Mouse (Mus musculus): ENCODE data around the gene Sp9. TPM values are rescaled to one million over a fixed set of nuclear protein-coding genes. Genes with fewer than 3 reads are reported as not detected.

Sp9 gene
- total and polyA plus RNA-seq, 2 experiments from 2014 or later, result 9.8 to 18.1 TPM

DNA sequence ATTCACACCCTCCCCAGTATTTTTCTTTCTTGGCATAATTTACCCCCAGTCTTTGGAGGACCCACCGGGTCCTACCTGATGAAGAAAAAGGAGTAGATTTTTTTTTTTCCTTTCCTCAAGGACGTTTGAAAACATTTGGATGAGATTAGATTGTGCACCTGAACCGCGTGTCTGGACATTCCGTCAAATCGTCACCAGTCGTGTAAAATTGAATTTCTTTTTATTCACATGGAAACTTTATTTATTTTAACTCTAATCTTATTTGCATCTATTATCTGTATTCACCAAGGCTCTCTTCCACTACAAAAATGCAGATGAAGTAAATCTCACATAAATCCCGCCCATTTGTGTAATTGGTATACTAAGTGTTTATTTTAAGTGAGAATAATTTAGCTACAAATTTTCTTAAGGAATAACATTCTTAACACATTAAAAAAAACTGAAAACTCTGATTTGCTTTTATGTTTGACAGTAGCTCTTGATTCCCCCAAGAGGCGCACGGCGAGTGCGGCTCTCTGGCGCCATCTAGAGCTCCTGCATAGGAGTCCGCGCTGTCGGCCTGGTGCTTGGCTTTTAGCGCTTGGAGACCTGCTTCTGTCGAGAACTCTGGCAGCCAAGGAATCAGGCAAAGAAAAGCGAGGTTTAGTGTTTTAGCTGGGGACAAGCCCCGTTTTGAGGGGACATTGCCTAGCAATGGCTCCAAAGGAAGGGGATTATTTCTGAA, 6.6 kb downstream of the Sp9 start:
- peak overlapping the region; percentile 59 for H3K9ac ChIP-seq

DNA sequence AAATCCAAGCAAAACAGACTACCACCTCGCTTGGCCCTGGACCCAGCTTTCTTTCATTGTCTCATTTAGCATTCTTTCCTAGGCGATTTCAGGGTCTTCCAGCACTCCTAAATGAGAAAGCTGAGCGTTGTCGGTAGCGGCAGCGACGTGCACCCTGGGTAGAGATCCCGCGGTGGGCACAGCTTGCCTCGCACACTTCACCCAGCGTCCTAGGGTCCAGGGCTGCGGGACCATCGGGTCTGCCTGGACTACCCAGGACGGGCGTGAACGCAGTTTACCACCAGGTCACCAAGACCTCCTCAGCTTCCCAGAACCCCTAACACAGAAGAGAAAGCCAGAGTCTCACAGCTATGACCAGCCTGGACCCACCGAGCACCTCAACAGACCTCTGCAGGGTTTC, 7.1 kb downstream of the Sp9 start:
- TF ChIP-seq CTCF (IDR thresholded peaks at IDR 0.05; ENCODE audit: low read depth), result no peak
- Histone ChIP-seq H3K36me3 (ENCODE audit: insufficient read depth) (peaks cover 1% of the 10 kb centered on the region; the same call in 1 of the 2 replicates), H3K27ac (ENCODE audit: low read depth, low read length) (peak overlapping the region; percentile 78), H3K9ac (peak overlapping the region; percentile 46), H3K4me2 (ENCODE audit: low read depth) (peak overlapping the region; percentile 43), H3K27me3 (ENCODE audit: insufficient read depth, low read length) (peaks cover 15% of the 10 kb centered on the region), H3K4me3 (ENCODE audit: low read depth, low read length) (peak overlapping the region; percentile 22), H3K9me3 (ENCODE audit: low read length) (no peaks in the 10 kb centered on the region), H3K4me1 (ENCODE audit: insufficient read depth) (0 out of 2 replicates have a peak, but pooled peaks cover 5% of the 10 kb centered on the region)
- ATAC-seq (peak; percentile 21; the same call in 1 of the 2 replicates), DNase-seq (no peak)
- under 1% methylated on average over 17 of the region's 17 CpGs for WGBS

More for the DNA sequence above, 6.6 kb downstream of the Sp9 start:
- ATAC-seq (peak; percentile 85), DNase-seq (peak; percentile 97)
- no peaks in the 10 kb centered on the region for H3K9me3 ChIP-seq (ENCODE audit: low read length)
- peak overlapping the region; percentile 84 for H3K27ac ChIP-seq (ENCODE audit: low read depth, low read length)
- WGBS, result 2% methylated on average over 20 of the region's 20 CpGs
- H3K4me2 ChIP-seq (ENCODE audit: low read depth), result peak overlapping the region; percentile 46
- 0 out of 2 replicates have a peak, but pooled peaks cover 5% of the 10 kb centered on the region for H3K4me1 ChIP-seq (ENCODE audit: insufficient read depth)
- TF ChIP-seq CTCF (IDR thresholded peaks at IDR 0.05; ENCODE audit: low read depth), result peak; percentile 95
- H3K4me3 ChIP-seq (ENCODE audit: low read depth, low read length), result peak overlapping the region; percentile 33
- H3K27me3 ChIP-seq (ENCODE audit: insufficient read depth, low read length), result peaks cover 15% of the 10 kb centered on the region
- peaks cover 4% of the 10 kb centered on the region; the same call in 1 of the 2 replicates for H3K36me3 ChIP-seq (ENCODE audit: insufficient read depth)

DNA sequence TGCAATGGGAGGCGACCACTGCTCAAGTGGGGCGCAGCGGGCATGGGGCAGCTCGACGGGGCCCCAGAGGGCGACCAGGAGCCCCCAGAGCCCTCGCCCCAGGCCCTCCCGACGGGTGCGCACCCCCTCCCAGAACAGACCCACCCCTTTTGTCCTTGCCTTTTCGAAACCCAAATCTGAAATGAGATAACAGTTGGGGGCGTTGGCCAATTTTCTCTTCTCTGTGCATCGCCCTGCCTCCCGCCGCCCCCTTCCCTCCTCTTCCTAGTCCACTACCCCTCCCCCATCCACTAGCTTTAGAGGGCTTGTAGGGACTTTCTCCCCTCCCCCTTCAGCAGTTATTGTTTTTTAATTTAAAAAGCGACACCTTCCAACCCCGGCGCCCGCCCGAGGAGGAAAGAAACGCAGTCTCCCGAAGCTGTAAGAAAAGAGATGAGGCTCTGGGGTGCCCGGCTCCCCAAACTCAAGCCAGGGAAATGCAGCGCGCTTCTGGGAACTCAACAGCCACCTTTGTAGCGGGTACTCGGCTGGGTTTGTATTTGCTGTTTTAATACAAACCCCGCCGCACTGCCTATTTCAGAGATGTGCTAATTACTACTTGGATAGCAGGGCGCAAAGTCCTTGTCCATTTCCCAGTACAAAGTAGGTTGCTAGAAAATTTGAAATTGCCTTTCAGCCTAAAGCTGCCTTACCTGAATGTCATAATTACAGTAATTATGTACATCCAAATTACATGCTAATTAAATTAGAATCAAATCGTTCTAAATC, 7.7 kb downstream of the Sp9 start:
- Histone ChIP-seq H3K4me3 (ENCODE audit: low read depth, low read length) (peak overlapping the region; percentile 22), H3K36me3 (ENCODE audit: insufficient read depth) (no peaks in the 10 kb centered on the region), H3K9ac (peak overlapping the region; percentile 46), H3K4me2 (ENCODE audit: low read depth) (peak overlapping the region; percentile 43), H3K27ac (ENCODE audit: low read depth, low read length) (peak overlapping the region; percentile 78), H3K4me1 (ENCODE audit: insufficient read depth) (0 out of 2 replicates have a peak, but pooled peaks cover 5% of the 10 kb centered on the region), H3K9me3 (ENCODE audit: low read length) (no peaks in the 10 kb centered on the region), H3K27me3 (ENCODE audit: insufficient read depth, low read length) (peaks cover 15% of the 10 kb centered on the region)
- WGBS, result 2% methylated on average over 31 of the region's 31 CpGs
- DNase-seq (peak; percentile 64), ATAC-seq (no peak; the same call in 1 of the 2 replicates)
- TF ChIP-seq CTCF (IDR thresholded peaks at IDR 0.05; ENCODE audit: low read depth), result no peak

- peak overlapping the region; percentile 39 for H3K9ac ChIP-seq
- DNase-seq (peak; percentile 67), ATAC-seq (no peak)
- peak overlapping the region; percentile 12; the same call in 1 of the 2 replicates for H3K4me3 ChIP-seq (ENCODE audit: low read depth, low read length)
- no peaks in the 10 kb centered on the region for H3K9me3 ChIP-seq (ENCODE audit: low read length)
- peak overlapping the region; percentile 72 for H3K27ac ChIP-seq (ENCODE audit: low read depth, low read length)
- WGBS, result 6% methylated on average over 33 of the region's 33 CpGs
- 0 out of 2 replicates have a peak, but pooled peaks cover 5% of the 10 kb centered on the region for H3K4me1 ChIP-seq (ENCODE audit: insufficient read depth)
- peaks cover 15% of the 10 kb centered on the region for H3K27me3 ChIP-seq (ENCODE audit: insufficient read depth, low read length)
- H3K36me3 ChIP-seq (ENCODE audit: insufficient read depth), result no peaks in the 10 kb centered on the region
- H3K4me2 ChIP-seq (ENCODE audit: low read depth), result peak overlapping the region; percentile 47
- no peak for TF ChIP-seq CTCF (IDR thresholded peaks at IDR 0.05; ENCODE audit: low read depth)
These were observed 8.8 kb downstream of the Sp9 start for GRCm38 (mm10) chr2:73280356-73281047.

DNA sequence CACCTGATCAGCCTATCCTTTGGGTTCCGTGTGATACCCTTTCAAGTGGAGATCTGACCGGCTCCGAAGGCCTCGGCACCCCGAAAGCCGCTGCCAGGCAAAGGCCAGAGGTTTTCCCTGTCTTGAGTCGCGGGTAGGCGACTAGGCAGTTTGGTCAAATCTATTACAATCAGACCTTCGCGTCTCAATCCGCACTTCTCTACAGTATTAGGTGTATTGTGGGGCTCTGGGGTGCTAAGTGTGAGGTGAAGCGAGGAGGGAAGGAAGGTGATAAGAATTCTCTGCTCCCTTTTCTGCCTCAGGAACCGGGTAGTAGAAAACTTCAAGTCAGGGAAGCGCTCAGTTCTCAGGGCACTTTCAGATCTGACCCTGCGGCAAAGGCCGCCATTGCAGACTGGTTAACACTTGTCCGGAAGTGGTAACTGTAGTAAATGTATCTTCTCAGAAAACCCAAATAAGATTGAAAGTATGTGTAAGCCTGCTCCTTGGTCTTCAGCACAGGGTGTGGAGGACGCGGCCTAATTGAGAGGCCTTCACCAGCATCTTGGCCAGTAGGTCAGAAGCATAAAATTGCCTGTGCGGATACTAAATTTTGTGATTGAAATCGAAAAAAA, 9.4 kb downstream of the Sp9 start:
- Histone ChIP-seq H3K4me3 (ENCODE audit: low read depth, low read length) (0 out of 2 replicates have a peak overlapping the region, but pooled peaks have one; percentile 12), H3K4me1 (ENCODE audit: insufficient read depth) (0 out of 2 replicates have a peak, but pooled peaks cover 5% of the 10 kb centered on the region), H3K27ac (ENCODE audit: low read depth, low read length) (peak overlapping the region; percentile 72), H3K9me3 (ENCODE audit: low read length) (no peaks in the 10 kb centered on the region), H3K4me2 (ENCODE audit: low read depth) (peak overlapping the region; percentile 47), H3K36me3 (ENCODE audit: insufficient read depth) (no peaks in the 10 kb centered on the region), H3K27me3 (ENCODE audit: insufficient read depth, low read length) (peaks cover 15% of the 10 kb centered on the region), H3K9ac (peak overlapping the region; percentile 39; the same call in 1 of the 2 replicates)
- 23% methylated on average over 22 of the region's 22 CpGs for WGBS
- DNase-seq (peak; percentile 38), ATAC-seq (no peak)
- TF ChIP-seq CTCF (IDR thresholded peaks at IDR 0.05; ENCODE audit: low read depth), result no peak

GRCm38 (mm10) chr2:73281707-73282106, 10.0 kb downstream of the Sp9 start:
- TF ChIP-seq CTCF (IDR thresholded peaks at IDR 0.05; ENCODE audit: low read depth), result peak; percentile 62
- ATAC-seq, result no peak
- H3K9ac ChIP-seq, result no peak overlapping the region
- H3K4me1 ChIP-seq (ENCODE audit: insufficient read depth), result 0 out of 2 replicates have a peak, but pooled peaks cover 5% of the 10 kb centered on the region
- 0 out of 2 replicates have a peak overlapping the region, but pooled peaks have one; percentile 12 for H3K4me3 ChIP-seq (ENCODE audit: low read depth, low read length)
- peak overlapping the region; percentile 47; the same call in 1 of the 2 replicates for H3K4me2 ChIP-seq (ENCODE audit: low read depth)
- WGBS, result 13% methylated on average over 7 of the region's 7 CpGs
- H3K9me3 ChIP-seq (ENCODE audit: low read length), result no peaks in the 10 kb centered on the region
- H3K27ac ChIP-seq (ENCODE audit: low read depth, low read length), result peak overlapping the region; percentile 72; the same call in 1 of the 2 replicates
- H3K27me3 ChIP-seq (ENCODE audit: insufficient read depth, low read length), result peaks cover 15% of the 10 kb centered on the region
- peaks cover 4% of the 10 kb centered on the region; the same call in 1 of the 2 replicates for H3K36me3 ChIP-seq (ENCODE audit: insufficient read depth)
- DNase-seq, result peak; percentile 59
